Mouse (Mus musculus): ENCODE measurements at regions not wholly inside any gene's neighbourhood (a gene's known extent, or its start where the extent isn't known, plus 50 kb on each side); places are given as distances from the start of the nearest gene placed in this dataset.

GRCm38 (mm10) chr12:50804391-50804790 lies 155.5 kb upstream of the Prkd1 start:
- no peak for TF ChIP-seq CTCF (IDR thresholded peaks at IDR 0.05; ENCODE audit: extremely low read depth, insufficient read depth, insufficient read length, insufficient replicate concordance)
- no peak for TF ChIP-seq POLR2A (IDR thresholded peaks at IDR 0.05; ENCODE audit: low read depth, low read length)

All from spleen, adult 2 months (tissue).